Mouse (Mus musculus): ENCODE measurements around the gene Mpped2.

- TF ChIP-seq USF1 (IDR thresholded peaks at IDR 0.05; ENCODE audit: low read depth) (no peak), POLR2A (IDR thresholded peaks at IDR 0.05; ENCODE audit: insufficient read length, low read depth) (no peak), MYOD1 (IDR thresholded peaks at IDR 0.05; ENCODE audit: control insufficient read depth in 1 of 3, insufficient read length in 2 of 3, low read depth in 2 of 3) (no peak), CEBPB (IDR thresholded peaks at IDR 0.05; ENCODE audit: insufficient read depth, poor library complexity, severe bottlenecking) (no peak), E2F4 (IDR thresholded peaks at IDR 0.05; ENCODE audit: insufficient read depth) (no peak), TCF12 (IDR thresholded peaks at IDR 0.05; ENCODE audit: insufficient read depth, poor library complexity, severe bottlenecking) (no peak), SRF (IDR thresholded peaks at IDR 0.05; ENCODE audit: control insufficient read depth, insufficient read length, low read depth) (no peak), POLR2AphosphoS2 (IDR thresholded peaks at IDR 0.05; ENCODE audit: insufficient read length, low read depth) (no peak)
These were observed 172.2 kb downstream of the Mpped2 start for GRCm38 (mm10) chr2:106865148-106865786.

Data from myocyte (in vitro differentiated cells).